Mouse (Mus musculus) kidney, embryonic 16.5 days (tissue): ENCODE measurements around the gene Ftsj3. TPM values are rescaled to one million over a fixed set of nuclear protein-coding genes. Genes with fewer than 3 reads are reported as not detected.

Experiments used
- ATAC-seq: fragments of 200-750 bp; cut with Nextera tagmentation; 2 replicates; pipeline ENCODE4 v1.8.0; 2017; ENCODE audit warnings: moderate TSS enrichment; ENCODE audit not compliant: low FRiP score, low TSS enrichment
- H3K27ac ChIP-seq: fragments of 300-500 bp; sonication (generic); 2 replicates; pipeline ENCODE4 v1.5.1; 2014; ENCODE audit warnings: low read length
- H3K27me3 ChIP-seq: fragments of 300-500 bp; sonication (generic); 2 replicates; pipeline ENCODE4 v1.6.1; 2014; ENCODE audit warnings: low read length, control low read depth, mixed read lengths; ENCODE audit not compliant: insufficient read depth
- H3K36me3 ChIP-seq: fragments of 300-500 bp; sonication (generic); 2 replicates; pipeline ENCODE4 v1.6.1; 2014; ENCODE audit warnings: low read length, control low read depth, mixed read lengths; ENCODE audit not compliant: insufficient read depth
- H3K4me1 ChIP-seq: fragments of 300-500 bp; sonication (generic); 2 replicates; pipeline ENCODE4 v1.6.1; 2014; ENCODE audit warnings: low read length, control low read depth, mixed read lengths; ENCODE audit not compliant: insufficient read depth
- H3K4me2 ChIP-seq: fragments of 300-500 bp; sonication (generic); replicated peaks from 2 replicates; pipeline ENCODE4 v1.6.1; 2014; ENCODE audit warnings: low read depth, low read length
- H3K4me3 ChIP-seq: fragments of 300-500 bp; sonication (generic); 2 replicates; pipeline ENCODE4 v1.5.1; 2014; ENCODE audit warnings: mild to moderate bottlenecking, low read length
- H3K9ac ChIP-seq: fragments of 300-500 bp; sonication (generic); replicated peaks from 2 replicates; pipeline ENCODE4 v1.6.1; 2014; ENCODE audit warnings: low read length
- H3K9me3 ChIP-seq: fragments of 300-500 bp; sonication (generic); 2 replicates; pipeline ENCODE4 v1.6.1; 2016; ENCODE audit warnings: low read length, control low read depth
- WGBS: fragments of 180-500 bp; shearing (Covaris S2); extraction: QIAGEN DNeasy Blood & Tissue Kit; methylation state at CpG from one replicate; pipeline ENCODE4 v1.1.7; 2014; 5-methylcytosine and 5-hydroxymethylcytosine counted together
- polyA plus RNA-seq: library from polyadenylated mRNA; unstranded; fragments of >200 nt; fragmentation: Nextera tagmentation; extraction: Ambion mirVana; gene quantifications from 2 replicates; pipeline ENCODE4 v1.2.1, GENCODE M21; 2015

Gene Ftsj3
- polyA plus RNA-seq, 1 experiment from 2014 or later: 60.5 TPM

- Histone ChIP-seq H3K9ac (no peak overlapping the region), H3K9me3 (no peaks in the 10 kb centered on the region), H3K36me3 (no peaks in the 10 kb centered on the region), H3K4me2 (no peak overlapping the region), H3K27ac (no peak overlapping the region), H3K4me3 (no peak overlapping the region), H3K27me3 (no peaks in the 10 kb centered on the region), H3K4me1 (no peaks in the 10 kb centered on the region)
- 80% methylated on average over 4 of the region's 4 CpGs for WGBS
- no peak for ATAC-seq
These were observed 27.5 kb upstream of the Ftsj3 start for GRCm38 (mm10) chr11:106283371-106283770.

DNA sequence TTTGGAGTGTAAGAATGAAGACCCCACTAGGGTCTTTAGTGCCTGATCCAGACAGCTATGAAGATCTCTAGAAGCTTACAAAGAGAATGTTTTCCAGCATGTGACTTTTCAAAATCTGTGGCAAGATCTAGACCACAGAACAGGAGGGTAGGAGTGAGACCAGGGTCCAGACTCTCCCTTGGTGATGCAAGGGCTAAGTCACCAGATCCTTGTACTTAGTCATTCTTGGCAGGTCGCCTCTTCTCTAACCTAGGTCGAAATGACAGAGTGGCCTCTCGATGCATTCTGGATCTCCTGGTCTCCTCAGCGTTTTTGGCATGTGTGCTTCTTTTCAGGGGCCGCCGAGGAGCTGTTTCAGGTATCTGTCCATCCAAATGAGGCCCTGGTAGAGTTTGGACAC, 26.6 kb upstream of the Ftsj3 start:
- no peak for ATAC-seq
- Histone ChIP-seq H3K9ac (no peak overlapping the region), H3K4me2 (no peak overlapping the region), H3K36me3 (no peaks in the 10 kb centered on the region), H3K9me3 (no peaks in the 10 kb centered on the region), H3K27me3 (no peaks in the 10 kb centered on the region), H3K4me3 (no peak overlapping the region), H3K27ac (no peak overlapping the region), H3K4me1 (no peaks in the 10 kb centered on the region)
- WGBS: 80% methylated on average over 6 of the region's 6 CpGs

- 3% methylated on average over 25 of the region's 25 CpGs for WGBS
- Histone ChIP-seq H3K9me3 (no peaks in the 10 kb centered on the region), H3K4me1 (peaks cover 24% of the 10 kb centered on the region), H3K36me3 (no peaks in the 10 kb centered on the region), H3K4me3 (peak within 1 kb of the TSS; percentile 26), H3K9ac (peak within 1 kb of the TSS; percentile 5; the same call in 1 of the 2 replicates), H3K4me2 (peak within 1 kb of the TSS; percentile 50), H3K27ac (peak within 1 kb of the TSS; percentile 82), H3K27me3 (no peaks in the 10 kb centered on the region)
- ATAC-seq: peak; percentile 33; the same call in 1 of the 2 replicates
These were observed 20.6 kb upstream of the Ftsj3 start, which contains the start of gene Tcam1 for GRCm38 (mm10) chr11:106276454-106276853. Tcam1 (plus strand) TSS chr11:106276672.

DNA sequence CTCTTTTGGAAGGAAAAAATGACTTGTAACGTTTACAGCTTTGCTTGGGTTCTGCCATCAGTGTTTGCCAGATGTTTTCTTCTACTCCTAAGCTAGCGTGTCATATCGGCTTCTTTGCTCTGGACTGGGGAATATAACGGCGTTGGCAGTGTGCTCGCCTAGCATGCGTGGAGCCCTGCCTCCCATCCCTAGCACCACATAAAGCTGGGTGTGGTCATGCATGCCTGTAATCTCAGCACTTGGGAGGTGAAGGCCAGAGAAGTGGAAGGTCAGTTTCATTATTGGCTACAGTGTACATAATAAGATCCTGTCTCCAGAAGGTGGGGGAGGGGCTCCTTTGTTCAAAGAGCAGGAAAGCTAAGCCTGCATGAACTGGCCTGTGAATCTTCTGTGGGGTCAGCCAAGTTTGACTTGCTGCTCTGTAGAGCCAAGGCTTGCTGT, 19.1 kb upstream of the Ftsj3 start:
- ATAC-seq: peak; percentile 35
- 49% methylated on average over 7 of the region's 7 CpGs for WGBS
- Histone ChIP-seq H3K36me3 (no peaks in the 10 kb centered on the region; the same call in 1 of the 2 replicates), H3K9ac (no peak overlapping the region; the same call in 1 of the 2 replicates), H3K27ac (peak overlapping the region; percentile 82), H3K4me2 (0 out of 2 replicates have a peak overlapping the region, but pooled peaks have one; percentile 0), H3K27me3 (no peaks in the 10 kb centered on the region), H3K9me3 (no peaks in the 10 kb centered on the region), H3K4me1 (peaks cover 39% of the 10 kb centered on the region), H3K4me3 (no peak overlapping the region)

DNA sequence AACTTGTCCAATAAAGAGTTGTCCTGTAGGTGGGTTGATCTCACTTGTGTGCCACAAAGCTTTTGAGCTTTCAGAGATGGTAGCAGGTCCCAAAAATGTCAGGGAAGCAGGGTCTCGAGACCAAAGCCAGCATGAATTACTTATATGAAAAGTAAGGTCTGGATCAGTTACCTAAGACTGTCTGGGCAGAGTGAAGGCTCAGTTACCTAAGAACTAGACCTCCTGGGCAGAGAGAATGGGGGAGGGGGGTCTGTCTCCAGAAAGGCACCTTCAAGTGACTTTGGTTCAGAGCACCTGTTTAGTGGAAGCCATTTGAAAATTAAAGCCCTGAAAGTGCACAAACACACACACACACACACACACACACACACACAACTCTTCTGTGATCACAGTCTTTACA, 18.5 kb upstream of the Ftsj3 start:
- Histone ChIP-seq H3K4me3 (no peak overlapping the region), H3K4me2 (no peak overlapping the region), H3K36me3 (no peaks in the 10 kb centered on the region; the same call in 1 of the 2 replicates), H3K27me3 (no peaks in the 10 kb centered on the region), H3K27ac (peak overlapping the region; percentile 82), H3K4me1 (peaks cover 42% of the 10 kb centered on the region), H3K9me3 (no peaks in the 10 kb centered on the region), H3K9ac (no peak overlapping the region)
- WGBS: 60% methylated on average over 1 of the region's 1 CpGs
- no peak for ATAC-seq

GRCm38 (mm10) chr11:106273811-106274210, 17.9 kb upstream of the Ftsj3 start:
- WGBS: 88% methylated on average over 6 of the region's 6 CpGs
- Histone ChIP-seq H3K27me3 (no peaks in the 10 kb centered on the region), H3K4me3 (no peak overlapping the region), H3K27ac (peak overlapping the region; percentile 91; the same call in 1 of the 2 replicates), H3K9me3 (no peaks in the 10 kb centered on the region), H3K36me3 (no peaks in the 10 kb centered on the region; the same call in 1 of the 2 replicates), H3K4me1 (peaks cover 48% of the 10 kb centered on the region), H3K9ac (no peak overlapping the region; the same call in 1 of the 2 replicates), H3K4me2 (peak overlapping the region; percentile 79; the same call in 1 of the 2 replicates)
- ATAC-seq: no peak

DNA sequence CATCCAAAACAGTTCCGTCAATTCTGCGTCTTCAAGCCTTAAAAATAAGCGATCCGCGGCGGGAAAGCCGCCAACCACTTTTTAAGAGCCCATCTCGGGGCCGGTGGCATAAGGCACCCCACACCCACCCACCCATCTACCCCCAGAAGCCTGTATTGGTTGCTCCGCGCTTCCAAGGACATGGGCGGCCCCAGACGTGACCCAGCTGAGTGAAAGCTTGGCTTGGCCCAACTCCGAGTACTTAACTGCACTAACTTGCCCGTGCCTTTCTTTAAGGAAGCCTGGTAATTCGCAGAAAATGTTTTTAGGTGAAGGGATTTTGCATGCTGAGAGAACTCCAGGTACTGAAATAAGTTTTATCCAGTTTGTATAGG, 17.4 kb upstream of the Ftsj3 start:
- H3K4me2 ChIP-seq: peak overlapping the region; percentile 79
- peak overlapping the region; percentile 82 for H3K4me3 ChIP-seq
- peaks cover 53% of the 10 kb centered on the region for H3K4me1 ChIP-seq
- H3K9ac ChIP-seq: peak overlapping the region; percentile 78
- H3K36me3 ChIP-seq: no peaks in the 10 kb centered on the region; the same call in 1 of the 2 replicates
- 11% methylated on average over 16 of the region's 16 CpGs for WGBS
- H3K27ac ChIP-seq: peak overlapping the region; percentile 91
- ATAC-seq: peak; percentile 11; the same call in 1 of the 2 replicates
- H3K9me3 ChIP-seq: no peaks in the 10 kb centered on the region
- no peaks in the 10 kb centered on the region for H3K27me3 ChIP-seq

DNA sequence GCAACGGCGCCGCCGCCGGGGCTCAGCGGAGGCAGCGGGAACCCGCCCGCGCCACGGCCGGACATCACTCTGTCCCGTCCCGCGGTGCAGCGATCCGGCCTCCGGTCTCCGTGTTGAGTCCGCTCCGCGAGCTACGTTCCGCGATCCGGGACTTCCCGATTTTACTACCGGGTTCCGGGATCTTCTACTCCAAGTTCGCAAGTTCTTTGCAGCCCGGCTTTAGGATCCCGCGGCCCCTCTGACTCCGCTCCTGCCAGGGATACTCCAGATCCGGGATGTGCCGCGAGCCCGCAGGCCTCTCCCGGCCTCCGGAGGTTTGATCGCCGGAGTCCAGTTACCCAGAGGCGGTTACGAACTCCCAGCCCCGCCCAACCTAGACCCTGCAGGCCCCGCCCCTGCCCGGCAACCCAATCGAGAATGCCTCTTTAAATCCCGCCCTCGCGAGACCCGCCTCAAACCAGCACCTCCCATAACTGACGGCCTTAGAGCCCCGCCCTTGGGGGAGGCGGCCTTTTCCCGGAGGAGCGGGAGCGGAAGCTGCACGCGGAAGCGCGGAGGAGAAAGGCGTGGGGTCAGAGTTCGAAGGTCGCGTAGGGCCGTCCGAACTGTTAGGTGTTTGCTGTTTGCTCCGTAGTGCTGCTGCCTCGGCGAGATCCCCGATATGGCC, 16.9 kb upstream of the Ftsj3 start, which contains the start of gene Smarcd2:
Smarcd2 (minus strand) TSS at position 329 of the 667 bp plus-strand sequence.
- Histone ChIP-seq H3K4me3 (peak within 1 kb of the TSS; percentile 82), H3K27ac (peak within 1 kb of the TSS; percentile 97), H3K36me3 (no peaks in the 10 kb centered on the region; the same call in 1 of the 2 replicates), H3K4me2 (peak within 1 kb of the TSS; percentile 79), H3K27me3 (no peaks in the 10 kb centered on the region), H3K4me1 (peaks cover 58% of the 10 kb centered on the region), H3K9me3 (no peaks in the 10 kb centered on the region), H3K9ac (peak within 1 kb of the TSS; percentile 99)
- under 1% methylated on average over 60 of the region's 72 CpGs for WGBS
- peak; percentile 93 for ATAC-seq

- peak overlapping the region; percentile 82 for H3K4me3 ChIP-seq
- H3K4me2 ChIP-seq: peak overlapping the region; percentile 79
- no peaks in the 10 kb centered on the region for H3K9me3 ChIP-seq
- H3K36me3 ChIP-seq: peaks cover 5% of the 10 kb centered on the region; the same call in 1 of the 2 replicates
- peak overlapping the region; percentile 99 for H3K9ac ChIP-seq
- no peaks in the 10 kb centered on the region for H3K27me3 ChIP-seq
- peak overlapping the region; percentile 97 for H3K27ac ChIP-seq
- peaks cover 65% of the 10 kb centered on the region for H3K4me1 ChIP-seq
- peak; percentile 43 for ATAC-seq
- WGBS: under 1% methylated on average over 32 of the region's 41 CpGs
These were observed 16.1 kb upstream of the Ftsj3 start for GRCm38 (mm10) chr11:106271794-106272643.
